Mouse (Mus musculus) kidney, embryonic 15.5 days (tissue): ENCODE data around the gene Spata25. TPM values are rescaled to one million over a fixed set of nuclear protein-coding genes. Genes with fewer than 3 reads are reported as not detected.
"Not testable (repeated sequence)": the region's sequence is repeated elsewhere in the genome, so short reads cannot be mapped to it uniquely, and the experiment has no call there.

ENCODE experiments used
- ATAC-seq: fragments of 200-750 bp; cut with Nextera tagmentation; replicated peaks from 2 replicates; pipeline ENCODE4 v1.8.0; 2017; ENCODE audit warnings: moderate TSS enrichment; ENCODE audit not compliant: low FRiP score
- H3K27ac ChIP-seq: fragments of 300-500 bp; sonication (generic); 2 replicates; pipeline ENCODE4 v1.5.1; 2015; ENCODE audit warnings: mild to moderate bottlenecking, inconsistent platforms
- H3K27me3 ChIP-seq: fragments of 300-500 bp; sonication (generic); 2 replicates; pipeline ENCODE4 v1.6.1; 2015; ENCODE audit warnings: inconsistent platforms
- H3K36me3 ChIP-seq: fragments of 300-500 bp; sonication (generic); 2 replicates; pipeline ENCODE4 v1.6.1; 2015; ENCODE audit warnings: inconsistent platforms
- H3K4me1 ChIP-seq: fragments of 300-500 bp; sonication (generic); 2 replicates; pipeline ENCODE4 v1.6.1; 2015; ENCODE audit warnings: inconsistent platforms
- H3K4me2 ChIP-seq: fragments of 300-500 bp; sonication (generic); 2 replicates; pipeline ENCODE4 v1.6.1; 2015; ENCODE audit warnings: moderate library complexity, mild to moderate bottlenecking, inconsistent platforms
- H3K4me3 ChIP-seq: fragments of 300-500 bp; sonication (generic); replicated peaks from 2 replicates; pipeline ENCODE4 v1.5.1; 2015; ENCODE audit warnings: mild to moderate bottlenecking, inconsistent platforms
- H3K9ac ChIP-seq: fragments of 300-500 bp; sonication (generic); 2 replicates; pipeline ENCODE4 v1.6.1; 2015; ENCODE audit warnings: mild to moderate bottlenecking, inconsistent platforms
- H3K9me3 ChIP-seq: fragments of 300-500 bp; sonication (generic); replicated peaks from 2 replicates; pipeline ENCODE4 v1.6.1; 2016; ENCODE audit warnings: inconsistent platforms
- WGBS: fragments of 180-500 bp; shearing (Covaris S2); methylation state at CpG from one replicate; pipeline ENCODE4 v1.1.7; 2015; ENCODE audit warnings: mixed read lengths; 5-methylcytosine and 5-hydroxymethylcytosine counted together
- polyA plus RNA-seq: library from polyadenylated mRNA; unstranded; fragments of >200 nt; fragmentation: Nextera tagmentation; extraction: Ambion mirVana; gene quantifications from 2 replicates; pipeline ENCODE4 v1.2.1, GENCODE M21; 2015

Gene Spata25
- polyA plus RNA-seq = 0.21 TPM in 1 of 2 replicates, not detected in the other

GRCm38 (mm10) chr2:164828437-164828836 is at the start of gene Spata25:
Spata25 (minus strand) TSS chr2:164828537.
- H3K4me2 ChIP-seq = no peak within 1 kb of the TSS

GRCm38 (mm10) chr2:164877376-164878215 is 49.3 kb upstream of the Spata25 start:
- not testable (repeated sequence) for H3K27me3 ChIP-seq, H3K9me3 ChIP-seq, H3K9ac ChIP-seq, H3K36me3 ChIP-seq, ATAC-seq
- 77% methylated on average over 11 of the region's 11 CpGs for WGBS
- Histone ChIP-seq H3K4me1 (peaks cover 41% of the 10 kb centered on the region), H3K4me2 (peak overlapping the region; percentile 80), H3K4me3 (peak overlapping the region; percentile 93), H3K27ac (peak overlapping the region; percentile 100)

More at GRCm38 (mm10) chr2:164828437-164828836, at the start of gene Spata25:
- Histone ChIP-seq H3K9me3 (no peaks in the 10 kb centered on the region), H3K27ac (no peak within 1 kb of the TSS), H3K27me3 (no peaks in the 10 kb centered on the region), H3K4me1 (peaks cover 18% of the 10 kb centered on the region), H3K36me3 (peaks cover 48% of the 10 kb centered on the region), H3K4me3 (no peak within 1 kb of the TSS), H3K9ac (no peak within 1 kb of the TSS)
- ATAC-seq = no peak
- 92% methylated on average over 6 of the region's 6 CpGs for WGBS

GRCm38 (mm10) chr2:164875648-164876047 is 47.3 kb upstream of the Spata25 start:
- H3K4me2 ChIP-seq, H3K9me3 ChIP-seq, H3K4me3 ChIP-seq, ATAC-seq, H3K27me3 ChIP-seq, H3K9ac ChIP-seq, H3K36me3 ChIP-seq: not testable (repeated sequence)
- 0 out of 2 replicates have a peak overlapping the region, but pooled peaks have one; percentile 92 for H3K27ac ChIP-seq
- WGBS = 56% methylated on average over 2 of the region's 2 CpGs
- H3K4me1 ChIP-seq = peaks cover 30% of the 10 kb centered on the region

GRCm38 (mm10) chr2:164874239-164874769 is 46.0 kb upstream of the Spata25 start:
- peak overlapping the region; percentile 92 for H3K27ac ChIP-seq
- H3K4me1 ChIP-seq = peaks cover 24% of the 10 kb centered on the region
- no peak overlapping the region for H3K4me2 ChIP-seq
- peak; percentile 55 for ATAC-seq
- whole genome bisulfite sequencing = 6% methylated on average over 1 of the region's 1 CpGs
- H3K27me3 ChIP-seq = no peaks in the 10 kb centered on the region
- H3K9ac ChIP-seq = no peak overlapping the region
- H3K4me3 ChIP-seq = no peak overlapping the region
- H3K36me3 ChIP-seq = 0 out of 2 replicates have a peak, but pooled peaks cover 3% of the 10 kb centered on the region
- H3K9me3 ChIP-seq = no peaks in the 10 kb centered on the region

GRCm38 (mm10) chr2:164873621-164874020 is 45.3 kb upstream of the Spata25 start:
- ATAC-seq = no peak
- Histone ChIP-seq H3K27me3 (no peaks in the 10 kb centered on the region), H3K4me2 (no peak overlapping the region), H3K9ac (no peak overlapping the region), H3K27ac (peak overlapping the region; percentile 92), H3K9me3 (no peaks in the 10 kb centered on the region), H3K4me1 (peaks cover 24% of the 10 kb centered on the region), H3K4me3 (no peak overlapping the region), H3K36me3 (0 out of 2 replicates have a peak, but pooled peaks cover 3% of the 10 kb centered on the region)
- WGBS = 42% methylated on average over 3 of the region's 3 CpGs

- no peak overlapping the region for H3K27ac ChIP-seq
- H3K4me2 ChIP-seq = no peak overlapping the region
- H3K27me3 ChIP-seq = no peaks in the 10 kb centered on the region
- no peaks in the 10 kb centered on the region; the same call in 1 of the 2 replicates for H3K9me3 ChIP-seq
- H3K36me3 ChIP-seq = no peaks in the 10 kb centered on the region
- H3K4me1 ChIP-seq = peaks cover 23% of the 10 kb centered on the region
- no peak overlapping the region for H3K4me3 ChIP-seq
- no peak overlapping the region for H3K9ac ChIP-seq
- WGBS = 61% methylated on average over 6 of the region's 6 CpGs
- ATAC-seq = no peak
These were observed 43.4 kb upstream of the Spata25 start for GRCm38 (mm10) chr2:164871602-164872303.

- no peak; the same call in 1 of the 2 replicates for ATAC-seq
- Histone ChIP-seq H3K27ac (no peak overlapping the region), H3K4me1 (peaks cover 9% of the 10 kb centered on the region), H3K4me2 (no peak overlapping the region), H3K9me3 (no peaks in the 10 kb centered on the region; the same call in 1 of the 2 replicates), H3K36me3 (no peaks in the 10 kb centered on the region), H3K9ac (no peak overlapping the region), H3K27me3 (no peaks in the 10 kb centered on the region), H3K4me3 (no peak overlapping the region)
- 66% methylated on average over 7 of the region's 7 CpGs for WGBS
These were observed 40.2 kb upstream of the Spata25 start for GRCm38 (mm10) chr2:164868491-164868890.

GRCm38 (mm10) chr2:164867566-164867965 is 39.2 kb upstream of the Spata25 start:
- no peak overlapping the region for H3K4me2 ChIP-seq
- no peak for ATAC-seq
- no peak overlapping the region for H3K9ac ChIP-seq
- 95% methylated on average over 7 of the region's 7 CpGs for WGBS
- H3K36me3 ChIP-seq = no peaks in the 10 kb centered on the region
- no peak overlapping the region for H3K4me3 ChIP-seq
- H3K27me3 ChIP-seq = no peaks in the 10 kb centered on the region
- peaks cover 13% of the 10 kb centered on the region for H3K4me1 ChIP-seq
- H3K27ac ChIP-seq = peak overlapping the region; percentile 75; the same call in 1 of the 2 replicates
- H3K9me3 ChIP-seq = no peaks in the 10 kb centered on the region; the same call in 1 of the 2 replicates

- H3K36me3 ChIP-seq = no peaks in the 10 kb centered on the region
- peaks cover 19% of the 10 kb centered on the region for H3K4me1 ChIP-seq
- H3K27me3 ChIP-seq = no peaks in the 10 kb centered on the region
- peak overlapping the region; percentile 75 for H3K27ac ChIP-seq
- no peak for ATAC-seq
- H3K4me2 ChIP-seq = no peak overlapping the region
- H3K9me3 ChIP-seq = no peaks in the 10 kb centered on the region; the same call in 1 of the 2 replicates
- no peak overlapping the region for H3K4me3 ChIP-seq
- 35% methylated on average over 16 of the region's 16 CpGs for WGBS
- no peak overlapping the region for H3K9ac ChIP-seq
These were observed 38.6 kb upstream of the Spata25 start for GRCm38 (mm10) chr2:164866741-164867551.

- H3K27me3 ChIP-seq = no peaks in the 10 kb centered on the region
- no peaks in the 10 kb centered on the region; the same call in 1 of the 2 replicates for H3K9me3 ChIP-seq
- no peaks in the 10 kb centered on the region for H3K36me3 ChIP-seq
- peaks cover 38% of the 10 kb centered on the region for H3K4me1 ChIP-seq
- H3K4me3 ChIP-seq = no peak overlapping the region
- H3K9ac ChIP-seq = no peak overlapping the region
- no peak for ATAC-seq
- 68% methylated on average over 4 of the region's 4 CpGs for WGBS
- H3K27ac ChIP-seq = no peak overlapping the region
- no peak overlapping the region for H3K4me2 ChIP-seq
These were observed 36.3 kb upstream of the Spata25 start for GRCm38 (mm10) chr2:164864593-164864992.

- ATAC-seq, H3K36me3 ChIP-seq, H3K4me2 ChIP-seq, H3K27me3 ChIP-seq, H3K4me3 ChIP-seq, H3K27ac ChIP-seq, H3K9ac ChIP-seq, H3K9me3 ChIP-seq: not testable (repeated sequence)
- 91% methylated on average over 9 of the region's 9 CpGs for WGBS
- H3K4me1 ChIP-seq = peaks cover 48% of the 10 kb centered on the region
These were observed 35.1 kb upstream of the Spata25 start for GRCm38 (mm10) chr2:164863411-164863810.
